Mouse (Mus musculus) lung, embryonic 14.5 days (tissue): ENCODE measurements at regions not wholly inside any gene's neighbourhood (a gene's known extent, or its start where the extent isn't known, plus 50 kb on each side); places are given as distances from the start of the nearest gene placed in this dataset.

Experiments
- ATAC-seq: fragments of 200-750 bp; cut with Nextera tagmentation; 2 replicates; pipeline ENCODE4 v1.8.0; 2017; ENCODE audit warnings: mild to moderate bottlenecking, moderate TSS enrichment, moderate library complexity; ENCODE audit not compliant: insufficient read depth
- DNase-seq: peaks from one replicate; pipeline ENCODE4 v3.0.0-alpha.2; 2015
- H3K27ac ChIP-seq: fragments of 300-500 bp; sonication (generic); 2 replicates; pipeline ENCODE4 v1.5.1; 2014; ENCODE audit warnings: low read depth, mild to moderate bottlenecking, moderate library complexity
- H3K27me3 ChIP-seq: fragments of 300-500 bp; sonication (generic); 2 replicates; pipeline ENCODE4 v1.6.1; 2014; ENCODE audit warnings: low read length, control low read depth; ENCODE audit not compliant: insufficient read depth
- H3K36me3 ChIP-seq: fragments of 300-500 bp; sonication (generic); 2 replicates; pipeline ENCODE4 v1.6.1; 2014; ENCODE audit warnings: control low read depth; ENCODE audit not compliant: insufficient read depth
- H3K4me1 ChIP-seq: fragments of 300-500 bp; sonication (generic); 2 replicates; pipeline ENCODE4 v1.6.1; 2014; ENCODE audit warnings: antibody characterized with exemption, control low read depth; ENCODE audit not compliant: insufficient read depth
- H3K4me2 ChIP-seq: fragments of 300-500 bp; sonication (generic); 2 replicates; pipeline ENCODE4 v1.6.1; 2014; ENCODE audit warnings: mild to moderate bottlenecking
- H3K4me3 ChIP-seq: fragments of 300-500 bp; sonication (generic); 2 replicates; pipeline ENCODE4 v1.5.1; 2014; ENCODE audit warnings: low read depth, low read length
- H3K9ac ChIP-seq: fragments of 300-500 bp; sonication (generic); 2 replicates; pipeline ENCODE4 v1.6.1; 2014
- H3K9me3 ChIP-seq: fragments of 300-500 bp; sonication (generic); 2 replicates; pipeline ENCODE4 v1.6.1; 2016; ENCODE audit warnings: low read depth, low read length, control low read depth
- CTCF ChIP-seq: IDR thresholded peaks from 2 replicates; pipeline ENCODE4 v1.5.1; 2016; ENCODE audit warnings: antibody characterized with exemption, low read depth
- WGBS: fragments of 180-500 bp; shearing (Covaris S2); extraction: QIAGEN DNeasy Blood & Tissue Kit; methylation state at CpG from one replicate; pipeline ENCODE4 v1.1.7; 2014; 5-methylcytosine and 5-hydroxymethylcytosine counted together

GRCm38 (mm10) chr13:52282500-52282899 is 248.6 kb downstream of the Diras2 start:
- no peak for ATAC-seq
- Histone ChIP-seq H3K9me3 (no peaks in the 10 kb centered on the region; the same call in 1 of the 2 replicates), H3K4me3 (no peak overlapping the region), H3K4me1 (no peaks in the 10 kb centered on the region), H3K36me3 (no peaks in the 10 kb centered on the region), H3K9ac (no peak overlapping the region), H3K4me2 (no peak overlapping the region), H3K27ac (no peak overlapping the region), H3K27me3 (no peaks in the 10 kb centered on the region)
- 46% methylated on average over 13 of the region's 13 CpGs for WGBS
- no peak for TF ChIP-seq CTCF
- DNase-seq, result peak; percentile 21

- no peaks in the 10 kb centered on the region for H3K27me3 ChIP-seq
- H3K27ac ChIP-seq, result no peak overlapping the region
- H3K9me3 ChIP-seq, result no peaks in the 10 kb centered on the region; the same call in 1 of the 2 replicates
- ATAC-seq (peak; percentile 60; the same call in 1 of the 2 replicates), DNase-seq (peak; percentile 27)
- 54% methylated on average over 11 of the region's 11 CpGs for WGBS
- H3K36me3 ChIP-seq, result no peaks in the 10 kb centered on the region
- TF ChIP-seq CTCF, result no peak
- no peak overlapping the region for H3K4me3 ChIP-seq
- no peak overlapping the region for H3K4me2 ChIP-seq
- H3K4me1 ChIP-seq, result no peaks in the 10 kb centered on the region
- no peak overlapping the region for H3K9ac ChIP-seq
These were observed 247.6 kb downstream of the Diras2 start for GRCm38 (mm10) chr13:52283456-52283855.

- Histone ChIP-seq H3K9ac (no peak overlapping the region), H3K27ac (no peak overlapping the region), H3K4me1 (no peaks in the 10 kb centered on the region), H3K27me3 (no peaks in the 10 kb centered on the region), H3K4me3 (no peak overlapping the region), H3K9me3 (no peaks in the 10 kb centered on the region; the same call in 1 of the 2 replicates), H3K36me3 (no peaks in the 10 kb centered on the region), H3K4me2 (no peak overlapping the region)
- TF ChIP-seq CTCF, result no peak
- no peak for DNase-seq
- ATAC-seq, result no peak
- 63% methylated on average over 12 of the region's 12 CpGs for WGBS
These were observed 246.9 kb downstream of the Diras2 start for GRCm38 (mm10) chr13:52284026-52284801.

GRCm38 (mm10) chr13:52288400-52288799 is 242.7 kb downstream of the Diras2 start:
- Histone ChIP-seq H3K9me3 (no peaks in the 10 kb centered on the region), H3K4me1 (no peaks in the 10 kb centered on the region), H3K4me3 (no peak overlapping the region), H3K36me3 (no peaks in the 10 kb centered on the region), H3K27ac (no peak overlapping the region), H3K9ac (no peak overlapping the region), H3K27me3 (no peaks in the 10 kb centered on the region), H3K4me2 (no peak overlapping the region)
- no peak for TF ChIP-seq CTCF
- no peak for ATAC-seq
- DNase-seq, result no peak
- WGBS, result 76% methylated on average over 6 of the region's 6 CpGs

- DNase-seq, result no peak
- Histone ChIP-seq H3K4me2 (no peak overlapping the region), H3K27me3 (no peaks in the 10 kb centered on the region), H3K9me3 (no peaks in the 10 kb centered on the region), H3K27ac (no peak overlapping the region), H3K36me3 (no peaks in the 10 kb centered on the region), H3K4me1 (no peaks in the 10 kb centered on the region), H3K4me3 (no peak overlapping the region), H3K9ac (no peak overlapping the region)
- no peak for ATAC-seq
- 85% methylated on average over 15 of the region's 15 CpGs for WGBS
- no peak for TF ChIP-seq CTCF
These were observed 235.2 kb downstream of the Diras2 start for GRCm38 (mm10) chr13:52295847-52296246.

GRCm38 (mm10) chr13:52296541-52297276 is 234.4 kb downstream of the Diras2 start:
- no peak for TF ChIP-seq CTCF
- Histone ChIP-seq H3K4me3 (no peak overlapping the region), H3K36me3 (no peaks in the 10 kb centered on the region), H3K27ac (no peak overlapping the region), H3K9ac (no peak overlapping the region), H3K9me3 (no peaks in the 10 kb centered on the region), H3K4me1 (no peaks in the 10 kb centered on the region), H3K4me2 (no peak overlapping the region), H3K27me3 (no peaks in the 10 kb centered on the region)
- ATAC-seq (no peak), DNase-seq (peak; percentile 55)
- WGBS, result 71% methylated on average over 9 of the region's 9 CpGs

GRCm38 (mm10) chr13:52297277-52297623 is 233.8 kb downstream of the Diras2 start:
- no peak for TF ChIP-seq CTCF
- H3K9me3 ChIP-seq, result no peaks in the 10 kb centered on the region
- no peak overlapping the region for H3K4me2 ChIP-seq
- no peaks in the 10 kb centered on the region for H3K27me3 ChIP-seq
- no peak overlapping the region for H3K4me3 ChIP-seq
- H3K4me1 ChIP-seq, result no peaks in the 10 kb centered on the region
- no peaks in the 10 kb centered on the region for H3K36me3 ChIP-seq
- ATAC-seq (no peak), DNase-seq (no peak)
- H3K9ac ChIP-seq, result no peak overlapping the region
- WGBS, result 74% methylated on average over 7 of the region's 7 CpGs
- no peak overlapping the region for H3K27ac ChIP-seq
